Mouse (Mus musculus): ENCODE measurements around the gene Rnf2.

GRCm38 (mm10) chr1:151461265-151461664 is 39.5 kb downstream of the Rnf2 start:
- no peak for TF ChIP-seq GATA1 (IDR thresholded peaks at IDR 0.05; ENCODE audit: borderline replicate concordance, low read length)
- no peak for TF ChIP-seq FLI1 (IDR thresholded peaks at IDR 0.05; ENCODE audit: low read length)
